Mouse (Mus musculus): ENCODE measurements around the gene Tmem151b. TPM values are rescaled to one million over a fixed set of nuclear protein-coding genes. Genes with fewer than 3 reads are reported as not detected.

Tmem151b gene
- polyA plus RNA-seq, 1 experiment from 2014 or later = 10.1 TPM

GRCm38 (mm10) chr17:45582188-45582587 is 32.7 kb upstream of the Tmem151b start:
- ATAC-seq (ENCODE audit: insufficient number of reproducible peaks, insufficient read depth, low FRiP score, low TSS enrichment, low read depth) = no peak
- peaks cover 10% of the 10 kb centered on the region for H3K36me3 ChIP-seq

GRCm38 (mm10) chr17:45581567-45581983 is 32.1 kb upstream of the Tmem151b start:
- WGBS = 6% methylated on average over 2 of the region's 2 CpGs

More at GRCm38 (mm10) chr17:45582188-45582587, 32.7 kb upstream of the Tmem151b start:
- H3K27me3 ChIP-seq = no peaks in the 10 kb centered on the region
- H3K27ac ChIP-seq = no peak overlapping the region
- peaks cover 32% of the 10 kb centered on the region for H3K4me1 ChIP-seq
- no peak overlapping the region for H3K4me3 ChIP-seq
- no peak overlapping the region for H3K9ac ChIP-seq
- H3K9me3 ChIP-seq = peaks cover 4% of the 10 kb centered on the region; the same call in 1 of the 2 replicates
- WGBS = 89% methylated on average over 6 of the region's 6 CpGs
- H3K4me2 ChIP-seq = no peak overlapping the region

GRCm38 (mm10) chr17:45580958-45581477 is 31.5 kb upstream of the Tmem151b start:
- H3K4me1 ChIP-seq = peaks cover 30% of the 10 kb centered on the region
- H3K4me3 ChIP-seq = no peak overlapping the region
- H3K4me2 ChIP-seq = no peak overlapping the region
- peak overlapping the region; percentile 3; the same call in 1 of the 2 replicates for H3K27ac ChIP-seq
- 41% methylated on average over 12 of the region's 12 CpGs for WGBS
- no peaks in the 10 kb centered on the region for H3K27me3 ChIP-seq
- H3K9me3 ChIP-seq = no peaks in the 10 kb centered on the region
- no peaks in the 10 kb centered on the region for H3K36me3 ChIP-seq
- ATAC-seq (ENCODE audit: insufficient number of reproducible peaks, insufficient read depth, low FRiP score, low TSS enrichment, low read depth) = no peak
- H3K9ac ChIP-seq = no peak overlapping the region

More at GRCm38 (mm10) chr17:45581567-45581983, 32.1 kb upstream of the Tmem151b start:
- peaks cover 3% of the 10 kb centered on the region for H3K36me3 ChIP-seq
- peaks cover 3% of the 10 kb centered on the region; the same call in 1 of the 2 replicates for H3K9me3 ChIP-seq
- H3K27me3 ChIP-seq = no peaks in the 10 kb centered on the region
- 0 out of 2 replicates have a peak overlapping the region, but pooled peaks have one; percentile 3 for H3K27ac ChIP-seq
- H3K4me3 ChIP-seq = no peak overlapping the region
- H3K9ac ChIP-seq = no peak overlapping the region
- H3K4me1 ChIP-seq = peaks cover 32% of the 10 kb centered on the region
- no peak overlapping the region for H3K4me2 ChIP-seq
- no peak for ATAC-seq (ENCODE audit: insufficient number of reproducible peaks, insufficient read depth, low FRiP score, low TSS enrichment, low read depth)

GRCm38 (mm10) chr17:45579554-45579953 is 30.1 kb upstream of the Tmem151b start:
- no peak overlapping the region for H3K4me2 ChIP-seq
- no peaks in the 10 kb centered on the region for H3K9me3 ChIP-seq
- H3K4me3 ChIP-seq = no peak overlapping the region
- peaks cover 19% of the 10 kb centered on the region for H3K4me1 ChIP-seq
- no peak overlapping the region for H3K9ac ChIP-seq
- no peaks in the 10 kb centered on the region for H3K27me3 ChIP-seq
- H3K27ac ChIP-seq = no peak overlapping the region
- ATAC-seq (ENCODE audit: insufficient number of reproducible peaks, insufficient read depth, low FRiP score, low TSS enrichment, low read depth) = no peak
- WGBS = 68% methylated on average over 4 of the region's 4 CpGs
- no peaks in the 10 kb centered on the region for H3K36me3 ChIP-seq

GRCm38 (mm10) chr17:45578843-45579242 is 29.4 kb upstream of the Tmem151b start:
- H3K4me1 ChIP-seq = peaks cover 19% of the 10 kb centered on the region
- H3K36me3 ChIP-seq = no peaks in the 10 kb centered on the region
- peak overlapping the region; percentile 62 for H3K27ac ChIP-seq
- H3K4me2 ChIP-seq = no peak overlapping the region
- H3K9ac ChIP-seq = no peak overlapping the region
- ATAC-seq (ENCODE audit: insufficient number of reproducible peaks, insufficient read depth, low FRiP score, low TSS enrichment, low read depth) = no peak
- WGBS = 74% methylated on average over 7 of the region's 7 CpGs
- no peaks in the 10 kb centered on the region for H3K9me3 ChIP-seq
- no peaks in the 10 kb centered on the region for H3K27me3 ChIP-seq
- no peak overlapping the region for H3K4me3 ChIP-seq

- no peaks in the 10 kb centered on the region for H3K27me3 ChIP-seq
- no peak overlapping the region for H3K9ac ChIP-seq
- peaks cover 19% of the 10 kb centered on the region for H3K4me1 ChIP-seq
- 54% methylated on average over 5 of the region's 5 CpGs for WGBS
- H3K9me3 ChIP-seq = no peaks in the 10 kb centered on the region
- peak overlapping the region; percentile 62 for H3K27ac ChIP-seq
- no peak overlapping the region for H3K4me3 ChIP-seq
- H3K36me3 ChIP-seq = no peaks in the 10 kb centered on the region
- no peak for ATAC-seq (ENCODE audit: insufficient number of reproducible peaks, insufficient read depth, low FRiP score, low TSS enrichment, low read depth)
- H3K4me2 ChIP-seq = no peak overlapping the region
Measured at GRCm38 (mm10) chr17:45578242-45578641, 28.8 kb upstream of the Tmem151b start.

GRCm38 (mm10) chr17:45575123-45575897 is 25.8 kb upstream of the Tmem151b start:
- peaks cover 16% of the 10 kb centered on the region for H3K36me3 ChIP-seq
- no peak overlapping the region for H3K4me2 ChIP-seq
- peak overlapping the region; percentile 98; the same call in 1 of the 2 replicates for H3K27ac ChIP-seq
- no peak overlapping the region for H3K9ac ChIP-seq
- H3K4me3 ChIP-seq = no peak overlapping the region
- no peak for ATAC-seq (ENCODE audit: insufficient number of reproducible peaks, insufficient read depth, low FRiP score, low TSS enrichment, low read depth)
- H3K27me3 ChIP-seq = no peaks in the 10 kb centered on the region
- H3K4me1 ChIP-seq = peaks cover 25% of the 10 kb centered on the region
- H3K9me3 ChIP-seq = no peaks in the 10 kb centered on the region
- 87% methylated on average over 8 of the region's 8 CpGs for WGBS

GRCm38 (mm10) chr17:45574129-45574761 is 24.8 kb upstream of the Tmem151b start:
- peaks cover 27% of the 10 kb centered on the region for H3K36me3 ChIP-seq
- peak overlapping the region; percentile 98 for H3K27ac ChIP-seq
- no peaks in the 10 kb centered on the region for H3K9me3 ChIP-seq
- H3K9ac ChIP-seq = peak overlapping the region; percentile 100
- 3% methylated on average over 17 of the region's 17 CpGs for WGBS
- H3K4me1 ChIP-seq = peaks cover 28% of the 10 kb centered on the region
- peak overlapping the region; percentile 99 for H3K4me3 ChIP-seq
- H3K4me2 ChIP-seq = peak overlapping the region; percentile 82
- H3K27me3 ChIP-seq = no peaks in the 10 kb centered on the region
- ATAC-seq (ENCODE audit: insufficient number of reproducible peaks, insufficient read depth, low FRiP score, low TSS enrichment, low read depth) = peak; percentile 39

GRCm38 (mm10) chr17:45573780-45574123 is 24.3 kb upstream of the Tmem151b start:
- peak; percentile 54 for ATAC-seq (ENCODE audit: insufficient number of reproducible peaks, insufficient read depth, low FRiP score, low TSS enrichment, low read depth)
- Histone ChIP-seq H3K27me3 (no peaks in the 10 kb centered on the region), H3K4me1 (peaks cover 28% of the 10 kb centered on the region), H3K9ac (peak overlapping the region; percentile 100), H3K27ac (peak overlapping the region; percentile 98), H3K36me3 (peaks cover 32% of the 10 kb centered on the region), H3K9me3 (no peaks in the 10 kb centered on the region), H3K4me2 (peak overlapping the region; percentile 82), H3K4me3 (peak overlapping the region; percentile 99)
- under 1% methylated on average over 18 of the region's 18 CpGs for WGBS

- Histone ChIP-seq H3K4me3 (peak within 1 kb of the TSS; percentile 99), H3K27me3 (no peaks in the 10 kb centered on the region), H3K4me2 (peak within 1 kb of the TSS; percentile 82), H3K9ac (peak within 1 kb of the TSS; percentile 100), H3K4me1 (peaks cover 28% of the 10 kb centered on the region), H3K27ac (peak within 1 kb of the TSS; percentile 98), H3K9me3 (no peaks in the 10 kb centered on the region), H3K36me3 (peaks cover 37% of the 10 kb centered on the region)
- under 1% methylated on average over 41 of the region's 41 CpGs for WGBS
- ATAC-seq (ENCODE audit: insufficient number of reproducible peaks, insufficient read depth, low FRiP score, low TSS enrichment, low read depth) = peak; percentile 85
Measured at GRCm38 (mm10) chr17:45573087-45573779, 23.8 kb upstream of the Tmem151b start, which contains the start of gene Hsp90ab1. Gene Hsp90ab1 (minus strand): TSS chr17:45573271.
